Mouse (Mus musculus) layer of hippocampus, adult 11-12 months (tissue): ENCODE results near the gene Pakap.

ENCODE experiments used
- DNase-seq: peaks from one replicate; pipeline ENCODE4 v3.0.0; 2022; ENCODE audit warnings: low spot score

Gene Pakap

GRCm38 (mm10) chr4:57567666-57568206 is at the start of gene Pakap:
TSS of gene Pakap (plus strand) at chr4:57568179.
- DNase-seq, result peak; percentile 71

- DNase-seq, result no peak
Observed at GRCm38 (mm10) chr4:57523456-57523855, 44.5 kb upstream of the Pakap start.

- DNase-seq, result no peak
Observed at GRCm38 (mm10) chr4:57524461-57524860, 43.5 kb upstream of the Pakap start.

- no peak for DNase-seq
Observed at GRCm38 (mm10) chr4:57525221-57526011, 42.6 kb upstream of the Pakap start.

GRCm38 (mm10) chr4:57528296-57528695 is 39.7 kb upstream of the Pakap start:
- DNase-seq, result no peak

- no peak for DNase-seq
Observed at GRCm38 (mm10) chr4:57533686-57534085, 34.3 kb upstream of the Pakap start.

- no peak for DNase-seq
Observed at GRCm38 (mm10) chr4:57534232-57534631, 33.7 kb upstream of the Pakap start.

- DNase-seq, result no peak
Observed at GRCm38 (mm10) chr4:57535087-57535486, 32.9 kb upstream of the Pakap start.

- no peak for DNase-seq
Observed at GRCm38 (mm10) chr4:57538029-57538688, 29.8 kb upstream of the Pakap start.

GRCm38 (mm10) chr4:57543692-57544256 is 24.2 kb upstream of the Pakap start:
- no peak for DNase-seq

GRCm38 (mm10) chr4:57547785-57548184 is 20.2 kb upstream of the Pakap start:
- DNase-seq, result no peak

- no peak for DNase-seq
Observed at GRCm38 (mm10) chr4:57550216-57550615, 17.8 kb upstream of the Pakap start.

GRCm38 (mm10) chr4:57557102-57557501 is 10.9 kb upstream of the Pakap start:
- no peak for DNase-seq

GRCm38 (mm10) chr4:57559438-57559837 is 8.5 kb upstream of the Pakap start:
- DNase-seq, result no peak

GRCm38 (mm10) chr4:57560010-57560409 is 8.0 kb upstream of the Pakap start:
- no peak for DNase-seq

GRCm38 (mm10) chr4:57561055-57561454 is 6.9 kb upstream of the Pakap start:
- DNase-seq, result peak; percentile 54

GRCm38 (mm10) chr4:57565283-57565682 is 2.7 kb upstream of the Pakap start:
- no peak for DNase-seq

GRCm38 (mm10) chr4:57565811-57566210 is 2.2 kb upstream of the Pakap start:
- no peak for DNase-seq

- no peak for DNase-seq
Observed at GRCm38 (mm10) chr4:57568268-57569068, 489 bp downstream of the Pakap start.

- DNase-seq, result no peak
Observed at GRCm38 (mm10) chr4:57569069-57569355, 1.0 kb downstream of the Pakap start.

GRCm38 (mm10) chr4:57569711-57570110 is 1.7 kb downstream of the Pakap start:
- DNase-seq, result no peak

- DNase-seq, result no peak
Observed at GRCm38 (mm10) chr4:57570229-57570628, 2.2 kb downstream of the Pakap start.
